Mouse (Mus musculus): ENCODE data around the gene Dnaja3. TPM values are rescaled to one million over a fixed set of nuclear protein-coding genes. Genes with fewer than 3 reads are reported as not detected.
A peak's percentile ranks its signal among the peaks of the same experiment; 100 is the strongest.
"Not testable (repeated sequence)": the region's sequence is repeated elsewhere in the genome, so short reads cannot be mapped to it uniquely, and the experiment has no call there.

Gene Dnaja3
- total RNA-seq, 2 experiments from 2014 or later = 91.1 to 101 TPM

DNA sequence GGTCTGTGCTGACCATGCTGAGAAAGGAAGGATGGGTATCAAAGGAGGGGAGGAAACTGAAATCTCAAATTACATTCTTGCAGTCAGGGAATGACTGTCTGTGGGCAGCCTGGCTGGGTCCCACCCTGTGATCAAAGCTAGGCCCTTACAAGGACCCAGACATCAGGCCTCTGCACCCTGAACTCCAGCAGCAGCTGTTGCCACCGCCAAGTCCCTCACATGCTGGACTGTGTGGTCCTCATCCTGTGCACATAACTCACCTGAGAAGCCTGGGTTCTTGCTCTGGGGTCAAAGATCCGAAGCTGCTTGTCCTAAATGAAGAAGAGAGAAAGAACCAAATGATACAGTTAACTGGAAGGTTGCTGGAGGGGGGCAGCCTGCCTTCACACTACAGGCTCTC is 21.8 kb downstream of the Dnaja3 start:
- no peak for DNase-seq (ENCODE audit: low spot score)

DNA sequence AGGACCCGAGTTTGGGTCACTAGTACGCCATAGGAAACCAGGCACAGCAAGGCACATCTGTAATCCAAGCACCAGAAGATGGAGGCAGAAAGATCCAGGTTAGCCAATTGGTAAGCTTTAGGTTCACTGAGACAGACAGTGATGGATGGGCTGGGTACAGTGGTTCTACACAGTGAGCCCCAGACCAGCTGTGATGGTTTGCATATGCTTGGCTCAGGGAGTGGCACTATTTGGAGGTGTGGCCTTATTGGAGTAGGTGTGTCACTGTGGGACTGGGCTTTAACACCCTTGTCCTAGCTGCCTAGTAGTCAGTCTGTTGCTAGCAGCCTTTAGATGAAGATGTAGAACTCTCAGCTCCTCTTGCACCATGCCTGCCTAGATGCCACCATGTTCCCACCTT is 24.0 kb downstream of the Dnaja3 start:
- no peak for DNase-seq (ENCODE audit: low spot score)

DNA sequence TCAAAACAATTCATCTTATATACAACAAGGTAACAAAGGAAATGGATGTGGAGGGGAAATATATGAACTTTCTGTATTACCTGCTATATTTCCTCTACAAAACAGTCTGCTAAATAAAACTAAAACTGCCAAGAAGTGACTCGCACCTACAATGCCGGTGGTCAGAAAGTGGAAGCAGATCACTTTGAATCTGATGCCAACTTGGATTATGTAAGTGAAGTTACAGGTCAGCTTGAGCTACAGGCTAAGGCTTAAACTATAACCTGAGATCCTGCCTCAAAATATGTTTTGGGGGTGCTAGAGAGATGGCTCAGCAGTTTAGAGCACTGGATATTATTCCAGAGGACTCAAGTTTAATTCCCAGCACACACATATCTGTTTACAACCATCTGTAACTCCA is 25.9 kb downstream of the Dnaja3 start:
- DNase-seq (ENCODE audit: low spot score) = no peak

DNA sequence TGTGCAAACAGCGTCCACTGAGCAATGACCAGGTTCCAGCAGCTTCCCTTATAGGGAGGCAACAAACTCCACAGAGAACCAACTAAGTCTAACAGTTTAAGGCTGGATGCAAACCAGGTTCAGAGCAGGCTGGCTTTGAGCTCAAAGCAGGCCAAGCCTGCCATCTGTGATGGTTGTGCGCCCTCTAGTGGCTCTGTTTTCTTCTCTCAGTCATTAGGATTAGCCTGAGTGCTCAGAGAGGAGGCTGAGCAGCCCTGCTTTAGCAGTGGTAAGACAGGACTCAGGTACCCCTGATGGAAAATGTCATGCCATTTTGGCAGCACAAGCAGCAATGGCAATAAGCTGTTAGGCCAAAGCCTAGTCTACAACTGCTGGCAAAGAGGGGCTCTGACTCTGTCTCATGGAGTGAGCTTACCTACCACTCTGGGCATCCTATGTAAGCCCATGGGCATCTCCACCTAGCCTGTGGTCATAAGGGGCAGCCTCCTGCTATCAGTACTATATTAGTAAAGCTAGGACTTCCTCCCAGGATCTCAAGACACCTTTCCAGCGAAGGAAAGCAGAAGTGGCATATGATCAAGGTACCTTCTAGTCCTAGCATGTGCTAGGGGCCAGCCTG is 27.5 kb downstream of the Dnaja3 start:
- DNase-seq (ENCODE audit: low spot score) = peak; percentile 90

DNA sequence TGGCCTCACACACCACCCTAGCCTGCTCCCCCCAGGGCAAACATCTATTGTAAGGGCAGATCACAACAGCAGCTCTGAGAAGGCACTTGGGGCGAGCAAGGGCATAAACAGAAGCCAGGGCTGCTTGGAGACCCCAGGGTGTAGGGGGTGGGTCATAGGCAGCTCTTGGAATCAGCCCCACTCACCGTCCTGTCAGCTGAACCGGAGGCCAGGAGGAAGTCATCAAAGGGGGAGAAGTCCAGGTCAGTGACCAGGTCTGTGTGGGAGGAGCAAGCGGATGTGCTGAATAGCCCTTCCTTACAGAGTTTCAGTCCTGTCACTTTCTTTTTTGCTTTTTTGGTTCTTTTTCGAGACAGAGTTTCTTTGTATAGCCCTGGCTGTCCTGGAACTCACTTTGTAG is 30.5 kb downstream of the Dnaja3 start:
- DNase-seq (ENCODE audit: low spot score) = no peak

DNA sequence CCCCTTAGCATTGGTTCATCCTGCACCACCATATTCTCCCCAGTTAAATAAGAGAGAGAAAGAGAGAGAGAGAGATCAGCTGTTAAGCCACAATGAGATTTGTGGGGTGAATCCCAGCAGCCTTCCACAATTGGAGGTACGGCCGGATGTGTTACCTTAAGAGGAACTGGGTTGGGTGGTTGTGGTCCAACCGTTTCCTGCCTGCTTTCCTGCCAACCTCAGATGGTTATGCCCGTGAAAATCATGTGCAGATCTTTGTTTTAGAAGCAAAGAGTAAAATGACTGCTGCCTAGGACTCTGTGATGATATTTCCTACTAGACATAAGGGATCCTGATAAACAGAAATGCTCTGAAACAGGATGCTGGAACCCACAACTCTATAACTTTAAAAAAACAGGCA is 34.3 kb downstream of the Dnaja3 start:
- no peak for DNase-seq (ENCODE audit: low spot score)

DNA sequence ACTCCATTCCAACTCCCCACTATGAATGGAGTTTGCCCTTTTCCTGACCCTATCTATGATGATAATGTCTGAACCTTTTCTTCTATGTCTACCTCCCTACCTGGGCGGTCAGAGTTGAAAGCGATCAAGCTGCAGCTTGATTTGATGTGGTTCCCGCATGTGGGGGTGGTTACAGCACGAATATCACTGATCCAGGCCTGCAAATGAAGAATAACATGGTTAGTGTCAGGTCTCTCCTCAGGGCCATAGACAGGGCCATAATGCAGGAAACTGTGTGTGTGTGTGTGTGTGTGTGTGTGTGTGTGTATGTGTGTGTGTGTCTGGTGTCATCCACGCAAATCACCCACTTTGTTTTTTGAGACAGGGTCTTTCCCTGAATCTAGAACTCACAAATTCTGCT is 37.0 kb downstream of the Dnaja3 start:
- DNase-seq (ENCODE audit: low spot score) = no peak

DNA sequence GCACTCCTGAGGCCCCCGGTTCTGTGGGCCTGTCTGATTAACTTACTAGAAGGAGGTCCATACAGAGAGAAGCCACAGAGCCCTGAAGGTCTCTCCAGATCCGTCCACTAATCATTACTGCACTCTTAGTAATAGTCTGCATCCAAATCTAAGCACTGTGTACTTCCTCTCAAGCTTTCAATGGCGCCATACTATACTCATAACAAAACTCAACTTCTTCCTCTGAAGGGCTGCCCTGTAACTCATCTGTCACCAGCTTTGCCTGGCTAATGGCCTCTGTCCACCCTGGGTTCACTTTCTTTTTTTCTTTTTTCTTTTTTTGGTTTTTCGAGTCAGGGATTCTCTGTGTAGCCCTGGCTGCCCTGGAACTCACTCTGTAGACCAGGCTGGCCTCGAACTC is 38.3 kb downstream of the Dnaja3 start:
- DNase-seq (ENCODE audit: low spot score) = no peak

DNA sequence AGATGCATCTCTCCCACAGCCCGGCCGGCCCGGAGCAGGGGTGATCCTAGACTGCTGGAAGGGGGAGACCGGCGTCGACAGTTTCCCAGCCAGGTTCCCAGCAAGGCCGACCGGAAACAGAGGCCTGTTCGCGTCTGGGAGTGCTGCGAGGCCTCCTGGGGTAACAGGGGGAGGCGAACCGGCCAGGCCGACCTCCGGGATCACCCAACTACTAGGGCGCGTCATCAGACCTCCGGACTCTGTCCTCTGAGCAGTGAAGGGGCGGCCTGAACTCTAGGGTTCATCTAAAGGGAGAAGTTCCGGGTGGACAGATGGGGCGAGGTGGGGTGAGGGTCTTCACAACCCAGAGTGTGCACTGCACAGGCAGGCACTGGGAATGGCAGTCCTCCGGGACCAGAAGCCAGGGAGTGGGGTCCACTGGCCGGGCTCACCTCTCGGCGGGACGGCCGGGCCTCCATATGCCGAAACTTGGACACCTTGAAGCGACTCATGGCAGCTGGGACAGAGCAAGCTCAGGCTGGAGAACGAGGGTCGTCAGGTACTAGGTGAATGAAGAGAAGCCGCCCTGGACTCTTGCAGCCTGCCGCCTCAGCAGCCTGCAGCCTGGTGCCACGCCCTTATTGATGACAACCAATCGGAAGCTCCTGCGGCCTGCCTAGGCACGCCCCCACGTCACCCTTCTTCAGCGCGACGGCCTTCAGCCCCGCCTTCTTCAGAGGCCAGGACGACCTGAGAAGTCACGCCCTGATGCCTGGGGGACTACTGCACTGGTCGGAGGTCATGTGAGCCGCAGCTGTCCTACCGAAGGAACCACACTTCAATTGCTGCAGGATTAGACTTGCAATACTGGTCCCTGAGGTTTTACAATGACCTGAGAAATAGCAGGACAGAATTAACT is 39.6 kb downstream of the Dnaja3 start, which contains the start of gene Coro7:
Gene Coro7 (minus strand): TSS at position 657 of the 898 bp plus-strand sequence.
- peak; percentile 93 for DNase-seq (ENCODE audit: low spot score)

DNA sequence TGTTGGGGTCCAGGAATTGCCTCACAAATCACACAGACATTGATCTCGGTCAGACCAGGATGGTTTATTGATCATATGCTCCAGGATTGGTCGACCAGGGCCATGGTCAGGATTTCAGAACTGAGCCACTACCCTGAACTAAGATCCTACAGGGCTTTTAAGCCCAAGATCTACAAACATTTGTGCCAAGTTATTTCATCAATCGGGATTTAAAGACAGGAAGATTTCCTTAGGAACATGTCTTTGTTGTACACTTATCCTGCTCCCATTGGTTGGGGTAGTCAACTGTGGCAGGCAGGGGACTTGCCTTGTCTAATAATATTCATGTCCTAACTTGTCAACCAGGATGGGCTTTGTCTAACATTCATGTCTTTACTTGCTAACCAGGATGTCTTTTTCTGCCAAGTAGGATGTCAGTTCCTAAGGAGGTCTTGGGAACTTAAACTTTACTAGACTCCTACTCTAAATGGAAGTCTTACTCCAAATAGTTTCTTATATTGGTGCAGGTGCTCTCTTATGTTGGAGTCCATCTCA is 41.2 kb downstream of the Dnaja3 start:
- DNase-seq (ENCODE audit: low spot score) = not testable (repeated sequence)

DNA sequence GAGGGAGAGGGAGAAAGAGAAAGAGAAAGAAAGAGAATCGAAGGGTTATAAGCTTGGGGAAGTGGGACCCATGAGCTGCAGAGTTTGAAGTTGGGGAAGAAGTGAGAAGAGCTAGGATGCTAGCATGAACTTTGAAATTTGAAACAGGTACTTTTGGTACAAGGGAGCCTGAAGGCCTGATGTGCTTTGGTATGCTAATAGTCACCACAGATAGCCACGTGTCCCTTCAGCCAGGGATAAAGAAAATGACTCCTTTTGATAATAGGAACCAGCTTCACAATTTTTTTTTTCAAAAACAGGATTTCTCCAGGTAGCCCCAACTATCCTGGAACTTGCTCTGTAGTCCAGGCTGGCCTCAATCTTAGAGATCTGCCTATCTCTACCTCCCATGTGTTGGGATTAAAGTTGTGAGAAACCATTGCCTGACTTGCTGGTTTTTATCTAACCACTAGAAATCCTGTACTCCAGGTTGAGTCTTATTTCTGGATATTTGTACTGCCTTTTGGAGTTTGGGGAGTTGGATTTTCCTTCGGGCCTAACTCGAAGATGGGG is 42.9 kb downstream of the Dnaja3 start:
- DNase-seq (ENCODE audit: low spot score) = no peak

DNA sequence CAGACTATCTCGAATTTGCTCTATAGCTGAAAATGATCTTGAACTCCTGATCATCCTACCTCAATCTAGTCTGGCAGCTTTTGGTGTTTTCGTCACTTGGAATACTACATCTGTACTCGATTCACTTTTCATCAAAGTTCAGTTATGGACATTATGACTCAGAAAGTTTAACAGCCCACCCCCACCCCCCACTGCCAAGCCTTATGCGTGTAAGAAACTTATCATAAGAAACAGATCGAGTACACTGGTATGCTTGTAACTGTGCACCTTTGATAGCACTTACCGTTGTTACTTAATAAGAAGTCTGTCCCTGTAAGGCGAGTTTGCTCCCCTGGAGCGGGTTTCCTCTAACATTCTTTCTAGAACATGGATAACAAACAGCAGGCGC is 43.4 kb downstream of the Dnaja3 start:
- DNase-seq (ENCODE audit: low spot score) = no peak

DNA sequence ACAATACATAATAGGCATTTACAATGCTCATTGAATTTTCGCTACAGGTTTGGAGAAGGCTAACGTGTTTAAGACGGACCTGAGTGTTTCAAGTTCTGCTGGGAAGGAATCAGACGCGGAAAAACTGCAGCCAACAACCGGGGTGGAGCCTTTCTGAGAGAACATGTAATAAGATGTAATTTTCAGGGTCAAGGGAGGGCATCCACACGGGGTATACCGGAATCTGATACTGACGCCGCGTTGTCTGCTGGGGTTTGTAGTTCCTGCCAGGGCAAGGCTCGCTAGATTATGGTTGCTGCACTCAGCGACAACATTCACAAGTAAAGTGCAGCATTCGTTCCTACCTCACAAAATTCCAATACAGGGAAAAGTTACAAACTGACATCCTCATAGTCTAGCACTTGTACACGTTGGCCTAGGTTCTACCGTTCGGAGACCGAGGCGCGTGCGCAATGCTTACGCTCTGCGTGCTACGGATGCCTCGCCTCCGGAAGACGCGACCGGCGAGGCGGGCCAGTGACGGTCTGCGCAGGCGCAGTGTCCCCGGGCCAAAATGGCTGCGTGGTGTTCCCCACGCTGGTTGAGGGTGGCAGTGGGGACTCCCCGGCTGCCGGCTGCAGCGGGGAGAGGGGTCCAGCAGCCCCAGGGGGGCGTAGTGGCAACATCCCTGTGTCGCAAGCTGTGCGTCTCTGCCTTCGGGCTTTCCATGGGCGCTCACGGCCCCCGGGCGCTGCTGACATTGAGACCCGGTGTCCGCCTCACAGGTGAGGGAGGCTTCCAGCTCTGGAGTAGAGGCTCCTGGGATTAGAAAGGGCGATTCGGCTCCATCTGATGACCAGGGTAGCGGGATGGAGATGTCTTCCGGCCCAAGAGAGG is 44.0 kb downstream of the Dnaja3 start:
- peak; percentile 96 for DNase-seq (ENCODE audit: low spot score)

DNA sequence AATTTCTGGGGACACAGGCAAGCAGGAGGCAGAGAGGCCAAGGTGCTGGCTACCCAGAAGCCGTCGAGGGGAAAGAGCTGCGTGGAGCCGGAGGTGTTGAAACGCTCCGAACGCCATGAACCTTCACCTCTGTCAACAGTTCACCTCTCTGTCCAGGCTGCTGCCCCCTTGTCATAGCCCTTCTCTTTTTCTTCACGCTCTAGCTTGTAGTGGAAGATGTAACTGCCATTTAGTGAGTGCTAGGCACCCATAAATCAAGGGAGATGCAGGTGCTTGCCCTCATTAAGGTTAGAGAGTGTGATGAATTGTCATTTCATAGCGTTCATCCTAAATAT is 44.6 kb downstream of the Dnaja3 start:
- DNase-seq (ENCODE audit: low spot score) = no peak

DNA sequence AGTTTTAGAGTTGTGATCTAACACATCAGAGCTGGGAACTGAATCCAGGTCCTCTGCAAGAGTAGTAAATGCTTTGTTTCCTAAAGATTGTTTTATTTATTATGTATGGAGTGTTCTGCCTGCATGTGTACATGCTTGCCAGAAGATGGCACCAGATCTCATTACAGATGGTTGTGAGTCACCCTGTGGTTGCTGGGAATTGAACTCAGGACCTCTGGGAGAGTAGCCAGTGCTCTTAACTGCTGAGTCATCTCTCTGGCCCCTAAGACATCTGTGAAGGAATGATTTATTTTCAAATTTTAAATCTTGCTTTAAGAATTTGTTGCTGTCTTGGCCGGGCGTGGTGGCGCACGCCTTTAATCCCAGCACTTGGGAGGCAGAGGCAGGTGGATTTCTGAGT is 49.6 kb downstream of the Dnaja3 start:
- not testable (repeated sequence) for DNase-seq (ENCODE audit: low spot score)

DNA sequence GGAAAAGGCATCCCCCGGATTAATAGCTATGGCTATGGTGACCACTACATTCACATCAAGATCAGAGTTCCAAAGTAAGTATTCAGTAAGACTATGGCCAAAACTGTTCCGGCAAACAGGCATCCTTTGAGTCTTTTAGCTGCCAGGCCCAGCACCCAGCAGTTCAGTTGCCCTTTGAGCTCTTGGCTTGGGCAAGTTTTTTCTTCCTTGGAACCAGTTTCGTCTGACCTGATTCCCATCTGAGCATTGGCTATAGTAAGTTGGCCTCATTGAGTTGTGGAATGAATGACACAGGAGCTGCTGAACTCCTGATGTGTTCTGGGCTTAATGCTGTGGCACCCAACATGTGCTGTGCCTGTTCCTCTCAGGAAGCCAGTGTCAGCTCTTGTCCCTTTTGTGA is 61.4 kb downstream of the Dnaja3 start:
- DNase-seq (ENCODE audit: low spot score) = no peak

DNA sequence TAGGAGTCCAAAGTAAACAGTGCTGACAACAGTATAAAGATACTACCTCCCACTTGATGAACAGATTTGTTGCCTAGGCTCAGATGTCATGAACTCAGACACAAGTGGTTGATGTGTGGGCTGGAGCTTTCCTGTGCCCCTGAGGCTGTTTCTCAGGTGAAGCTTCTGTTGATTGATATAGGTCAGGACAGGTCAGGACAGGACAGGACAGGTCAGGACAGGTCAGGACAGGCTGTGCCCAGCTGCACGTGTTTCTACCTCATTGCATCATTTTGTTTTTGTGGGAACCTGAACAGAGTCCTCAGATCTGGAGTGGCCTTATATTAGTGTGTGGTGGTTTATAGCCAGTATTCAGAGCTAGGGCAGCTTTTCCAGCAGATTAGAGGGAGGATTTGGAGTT is 62.9 kb downstream of the Dnaja3 start:
- no peak for DNase-seq (ENCODE audit: low spot score)

DNA sequence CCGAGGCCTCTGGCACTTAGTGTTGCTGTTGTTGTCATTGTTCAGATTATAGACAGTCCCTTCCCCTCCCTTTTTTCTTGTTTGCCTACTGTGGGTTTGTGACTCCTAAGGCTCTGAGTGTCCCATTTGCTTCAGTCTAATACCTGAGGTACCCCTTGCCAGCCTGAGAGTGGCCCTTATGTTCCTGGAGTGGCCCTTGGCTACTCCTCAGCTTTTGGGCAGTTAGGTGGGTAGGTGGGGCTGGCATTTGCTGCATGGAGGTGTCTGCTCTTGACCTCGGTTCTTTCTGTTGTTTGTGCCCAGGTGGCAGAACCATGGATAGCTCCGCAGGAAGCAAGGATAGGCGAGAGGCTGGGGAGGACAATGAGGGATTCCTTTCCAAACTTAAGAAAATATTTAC is 65.8 kb downstream of the Dnaja3 start:
- DNase-seq (ENCODE audit: low spot score) = no peak

DNA sequence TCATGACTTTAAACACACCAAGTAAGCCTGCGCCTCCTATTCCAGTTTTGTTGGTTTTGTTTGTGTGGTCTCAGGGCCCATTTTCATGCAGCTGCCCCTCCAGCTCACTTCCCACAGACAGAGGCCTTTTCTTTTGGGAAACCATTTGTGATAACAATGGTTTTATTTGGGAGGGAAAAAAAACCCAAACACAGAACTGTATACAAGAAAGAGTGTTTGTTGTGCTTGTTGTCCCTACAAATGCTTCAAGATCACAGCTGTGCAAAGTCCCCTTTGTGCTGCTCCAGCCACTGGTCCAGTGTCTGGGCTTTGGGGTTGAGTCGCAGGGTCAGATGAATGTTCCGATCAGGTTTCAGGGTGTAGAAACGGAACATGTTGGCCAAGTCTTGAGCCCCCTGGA is 71.4 kb downstream of the Dnaja3 start:
- DNase-seq (ENCODE audit: low spot score) = no peak

DNA sequence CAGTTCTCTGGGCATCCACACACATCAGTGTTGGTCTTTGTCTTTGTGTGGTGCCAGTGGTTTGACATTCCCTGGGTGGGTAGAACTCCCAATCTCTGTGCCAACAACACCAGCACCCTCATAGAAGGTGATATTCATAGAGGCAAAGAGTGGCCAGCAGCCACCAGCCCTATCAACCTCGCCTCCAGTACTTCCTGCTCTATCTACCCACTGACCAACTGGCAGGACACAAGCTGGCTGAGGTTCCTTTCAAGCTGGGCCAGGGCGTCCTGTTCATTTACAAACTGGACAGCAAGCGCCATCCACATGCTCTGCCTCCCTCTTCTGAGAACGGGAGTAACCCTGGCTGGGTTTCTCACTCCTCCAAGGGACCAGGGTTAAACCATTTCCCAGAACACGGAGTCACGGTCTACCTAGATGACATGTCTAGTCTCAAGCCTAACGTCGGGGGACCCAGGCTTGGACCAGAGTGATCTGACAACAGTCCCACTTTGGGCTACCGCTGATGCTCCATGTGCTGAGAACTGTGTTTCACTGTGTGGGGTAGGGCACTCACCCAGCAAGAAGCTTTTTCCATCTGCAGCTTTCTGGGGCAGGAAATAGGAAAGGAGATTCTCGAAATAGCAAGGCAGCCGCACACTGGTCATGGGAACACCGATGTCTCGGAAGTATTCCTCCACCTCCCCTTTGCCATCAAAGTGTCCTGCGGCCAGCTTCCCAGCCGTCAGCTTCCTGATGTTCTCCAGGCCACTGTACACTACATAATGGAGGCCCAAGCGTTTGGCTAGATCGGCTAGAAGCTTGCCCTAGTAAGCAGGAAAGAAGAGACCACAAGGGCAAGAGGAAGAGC is 74.3 kb downstream of the Dnaja3 start:
- no peak for DNase-seq (ENCODE audit: low spot score)

DNA sequence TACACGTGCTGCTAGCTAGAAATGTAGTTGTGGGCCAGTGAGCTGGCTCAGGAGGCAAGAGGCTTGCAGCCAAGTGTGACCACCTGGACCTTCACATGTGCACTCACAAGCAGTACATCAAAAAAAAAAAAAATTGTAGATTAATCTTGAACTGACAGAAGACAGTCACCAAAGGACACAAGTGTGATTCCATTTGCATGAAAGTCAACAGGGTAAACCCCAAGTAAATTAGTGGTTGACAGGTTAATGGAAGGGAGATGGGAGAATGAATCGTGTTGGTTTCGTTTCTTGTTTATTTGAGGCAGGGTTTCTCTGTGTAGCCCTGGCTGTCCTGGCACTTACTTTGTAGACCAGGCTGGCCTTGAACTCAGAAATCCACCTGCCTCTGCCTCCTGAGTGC is 78.1 kb downstream of the Dnaja3 start:
- no peak for DNase-seq (ENCODE audit: low spot score)

Data from gastrocnemius, adult 18-20 months (tissue).